Mouse (Mus musculus): ENCODE data around the gene Slc22a12.

GRCm38 (mm10) chr19:6540191-6540590 is 2.6 kb downstream of the Slc22a12 start:
- TF ChIP-seq CTCF (IDR thresholded peaks at IDR 0.05; ENCODE audit: insufficient read depth, low read depth, low read length) (no peak), POLR2A (IDR thresholded peaks at IDR 0.05; ENCODE audit: insufficient read depth, low read depth, low read length) (no peak)

Measured in olfactory bulb, adult 2 months (tissue).